Mouse (Mus musculus) adrenal gland (tissue): ENCODE measurements around the gene Dlg2.

Experiments used
- intact Hi-C: fragments of 180-260 bp; cut with DNase I; formaldehyde crosslinking; loops from one replicate; pipeline ENCODE4 v1.15.1; 2025

Dlg2 gene

DNA sequence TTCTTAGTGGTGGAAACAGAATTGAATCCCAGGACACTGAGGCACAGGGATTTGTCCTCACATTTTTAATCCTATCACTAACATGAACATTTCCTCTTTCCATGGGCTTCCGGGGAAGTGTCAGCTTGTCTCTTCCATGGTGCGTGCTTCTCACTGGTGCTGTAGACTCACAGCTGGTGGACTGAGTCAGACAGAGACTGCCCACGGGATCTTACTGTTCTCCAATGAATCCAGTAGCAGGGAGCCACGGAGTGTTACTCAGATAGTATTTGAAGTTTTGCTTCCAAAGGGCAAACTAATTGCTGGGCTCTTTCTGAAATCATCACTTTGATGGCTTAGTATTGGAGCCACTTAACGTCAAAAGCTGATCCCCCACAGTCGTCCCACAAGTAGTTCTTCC, 963.9 kb downstream of the Dlg2 start:
- intact Hi-C loops = no loop called here

DNA sequence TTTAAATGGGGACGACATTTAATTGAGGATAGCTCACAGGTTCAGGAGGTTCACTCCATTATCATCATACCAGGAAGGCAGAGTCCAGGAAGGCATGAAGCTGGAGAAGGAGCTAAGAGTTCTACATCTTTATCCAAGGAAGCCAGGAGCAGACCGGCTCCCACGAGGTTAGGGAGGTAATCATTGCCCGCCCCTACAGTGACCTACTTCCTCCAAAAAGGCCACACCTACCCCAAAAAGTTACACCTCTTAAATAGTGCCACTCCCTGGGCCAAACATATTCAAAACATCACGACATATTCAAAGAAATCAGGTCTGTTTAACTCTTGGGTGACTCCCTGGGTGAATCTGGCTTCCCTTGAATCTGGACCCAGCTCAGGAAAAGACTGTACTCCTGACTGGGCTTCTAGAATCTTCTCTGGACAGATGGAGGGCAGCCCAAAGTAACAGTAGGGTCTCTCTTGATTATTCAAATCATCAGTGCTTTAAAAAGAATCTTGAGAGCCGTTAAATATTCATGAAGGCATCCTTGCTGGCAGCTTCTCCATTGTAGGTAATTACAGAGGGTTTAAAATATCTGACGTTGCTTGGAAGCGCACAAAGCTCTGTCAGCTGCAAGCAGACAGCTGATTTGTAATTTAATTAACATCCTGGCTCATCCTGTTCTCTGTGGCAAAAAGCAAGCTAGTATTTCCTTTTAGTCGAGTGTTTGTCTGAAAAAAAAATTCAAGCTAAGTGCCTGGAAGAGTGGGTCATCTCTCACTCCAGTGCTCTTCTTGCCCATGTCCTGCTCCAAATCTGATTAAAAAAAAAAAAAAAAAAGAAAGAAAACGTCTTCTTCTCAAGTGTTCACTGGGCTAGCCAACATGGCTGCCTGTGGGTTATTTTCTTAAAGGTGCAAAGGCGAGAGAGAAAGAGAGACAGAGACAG, 966.2 kb downstream of the Dlg2 start:
- intact Hi-C loops = no loop called here

- intact Hi-C loops = no loop called here
These were observed 966.9 kb downstream of the Dlg2 start for GRCm38 (mm10) chr7:91443377-91443714.

DNA sequence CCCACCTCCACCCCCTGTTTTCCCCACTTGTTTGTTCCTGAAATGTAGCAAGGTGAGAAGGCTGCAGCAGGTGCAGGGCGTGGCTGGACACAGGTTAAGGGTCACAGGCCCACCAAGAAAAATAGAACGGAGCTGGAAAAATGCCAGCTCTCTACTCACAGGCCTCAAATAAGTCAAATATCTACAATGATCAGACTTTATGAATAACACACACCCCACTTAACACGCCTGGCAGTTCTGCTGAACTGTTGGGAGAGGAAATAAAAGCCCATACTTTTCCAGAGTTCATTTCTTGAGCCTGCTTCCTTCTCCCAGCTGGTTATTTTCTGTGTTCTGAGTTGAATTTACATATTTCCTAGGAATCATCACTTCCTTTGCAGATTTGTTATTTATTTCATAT, 967.4 kb downstream of the Dlg2 start:
- intact Hi-C loops = no loop called here

DNA sequence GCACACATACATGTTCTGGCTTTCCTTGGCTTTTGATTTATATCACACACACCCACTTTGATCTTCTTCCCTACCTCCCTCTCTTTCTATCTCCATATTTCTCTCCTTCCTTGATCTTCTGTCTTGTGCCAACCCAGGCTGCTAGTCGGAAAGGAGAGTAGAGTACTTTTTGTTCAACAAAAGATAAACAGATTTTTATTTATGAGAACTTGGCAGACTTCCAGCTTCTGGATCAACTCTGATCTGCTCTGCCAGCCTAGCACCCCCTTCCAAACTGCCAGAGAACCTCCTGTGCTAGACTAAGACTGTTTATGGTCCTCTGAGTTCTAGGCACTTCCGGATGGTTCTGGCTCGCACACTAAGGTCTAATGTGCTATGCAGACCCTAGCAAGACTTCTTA, 968.3 kb downstream of the Dlg2 start:
- intact Hi-C loops = no loop called here

DNA sequence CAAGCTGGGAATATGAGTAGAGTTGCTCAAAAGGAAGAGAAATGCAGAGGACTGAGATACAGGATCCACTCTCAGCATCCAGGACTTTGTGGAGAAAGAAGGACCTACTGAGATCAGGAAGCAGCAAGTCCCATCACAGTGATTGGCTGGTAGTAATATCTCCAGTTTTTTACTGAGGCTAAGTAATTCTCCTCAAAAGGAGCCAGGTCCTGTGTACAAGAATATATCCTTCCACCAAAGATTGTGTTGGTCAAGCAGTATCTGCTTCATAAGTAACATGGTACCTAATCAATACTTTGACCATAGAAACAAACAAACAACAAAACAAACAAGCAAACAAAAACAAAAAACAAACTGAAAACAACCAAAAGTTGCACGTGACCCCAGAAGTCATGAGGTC, 980.3 kb downstream of the Dlg2 start:
- intact Hi-C loops = loop anchor here (1.0 to 5.0 kb wide), 3 partner anchors 126 to 636 kb away; no protein-coding TSS in a partner anchor

DNA sequence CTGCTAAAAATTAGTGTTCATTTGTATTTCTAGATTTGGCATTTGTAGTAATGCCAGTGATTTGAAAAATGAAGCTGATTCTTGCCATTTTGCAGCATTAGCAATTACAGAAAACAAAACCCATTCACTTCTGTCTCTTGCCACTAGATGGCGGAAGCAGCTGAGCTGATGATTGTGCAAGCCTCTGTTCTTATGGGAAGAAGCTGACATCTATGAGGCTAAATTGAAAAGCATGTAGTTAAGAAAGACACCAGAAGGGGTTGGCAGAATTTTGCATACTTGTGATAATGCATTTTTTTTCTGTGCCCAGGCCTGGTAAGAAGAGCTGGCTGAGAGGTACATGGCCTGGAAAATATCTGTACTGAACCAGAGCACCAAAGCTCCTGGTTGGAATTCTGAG, 980.7 kb downstream of the Dlg2 start:
- intact Hi-C loops = loop anchor here (1.0 to 5.0 kb wide), 3 partner anchors 126 to 635 kb away; no protein-coding TSS in a partner anchor

GRCm38 (mm10) chr7:91461352-91461751, 984.9 kb downstream of the Dlg2 start:
- intact Hi-C loops = no loop called here

GRCm38 (mm10) chr7:91463256-91463655, 986.8 kb downstream of the Dlg2 start:
- intact Hi-C loops = no loop called here

DNA sequence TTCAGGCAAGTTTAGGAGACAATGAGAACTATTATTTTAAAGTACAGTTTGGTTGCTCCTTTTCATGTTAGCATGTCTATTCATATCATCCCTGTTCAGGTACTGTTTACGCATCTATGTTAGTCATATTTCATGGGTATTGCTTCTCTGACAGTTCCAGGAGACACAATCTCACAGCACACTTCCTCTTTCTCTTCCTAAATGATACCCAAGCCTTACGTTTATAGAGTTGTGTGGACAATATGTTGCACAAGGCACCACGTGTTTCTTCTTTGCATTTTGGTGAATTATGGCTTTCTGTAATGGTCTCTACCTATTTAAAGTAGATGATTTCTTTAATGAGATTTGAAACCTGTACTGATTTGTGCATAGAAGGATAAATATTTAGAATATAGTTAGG, 990.6 kb downstream of the Dlg2 start:
- intact Hi-C loops = no loop called here

DNA sequence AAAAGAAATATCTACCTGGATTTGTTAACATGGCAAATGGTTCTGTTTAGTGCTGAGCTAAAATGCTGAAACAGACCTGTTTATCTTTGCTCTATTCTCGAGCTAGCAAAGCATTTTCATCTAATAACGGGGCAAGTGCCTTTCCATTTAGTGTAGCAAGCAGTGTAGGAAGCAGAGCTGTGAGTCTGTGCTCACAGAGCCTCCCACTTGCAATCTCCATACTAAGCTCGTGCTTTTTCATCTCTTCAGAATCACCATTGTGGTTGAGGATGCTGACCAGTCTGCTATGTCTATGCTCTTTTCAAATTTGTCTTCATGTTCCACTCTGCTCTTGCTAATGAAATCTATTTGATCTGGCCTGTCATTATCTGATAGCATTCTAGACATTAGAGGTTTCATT, 1002.7 kb downstream of the Dlg2 start:
- intact Hi-C loops = no loop called here

GRCm38 (mm10) chr7:91481574-91482197, 1005.2 kb downstream of the Dlg2 start:
- intact Hi-C loops = no loop called here

- intact Hi-C loops = no loop called here
These were observed 1016.8 kb downstream of the Dlg2 start for GRCm38 (mm10) chr7:91493234-91493633.

GRCm38 (mm10) chr7:91495526-91495925, 1019.1 kb downstream of the Dlg2 start:
- intact Hi-C loops = no loop called here

DNA sequence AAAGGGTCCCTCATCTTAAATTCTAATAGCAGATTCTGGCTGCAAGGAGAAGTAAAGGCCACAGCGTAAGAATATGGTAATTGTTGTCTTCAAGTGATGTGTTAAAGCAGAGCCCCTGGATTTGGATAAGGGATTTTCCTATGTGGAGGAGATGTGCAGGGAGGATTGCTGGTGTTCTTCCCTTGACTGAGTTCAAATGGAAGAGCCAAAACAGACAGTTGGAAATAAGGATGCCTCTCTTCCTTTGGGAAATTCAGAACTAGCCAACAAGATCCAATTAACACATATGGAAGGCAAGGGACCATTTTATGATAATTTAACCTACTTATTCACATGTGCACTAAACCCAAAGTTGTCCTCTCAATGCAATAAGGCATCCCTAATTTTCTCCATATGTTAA, 1034.6 kb downstream of the Dlg2 start:
- intact Hi-C loops = no loop called here

GRCm38 (mm10) chr7:91514445-91514844, 1038.0 kb downstream of the Dlg2 start:
- intact Hi-C loops = no loop called here

DNA sequence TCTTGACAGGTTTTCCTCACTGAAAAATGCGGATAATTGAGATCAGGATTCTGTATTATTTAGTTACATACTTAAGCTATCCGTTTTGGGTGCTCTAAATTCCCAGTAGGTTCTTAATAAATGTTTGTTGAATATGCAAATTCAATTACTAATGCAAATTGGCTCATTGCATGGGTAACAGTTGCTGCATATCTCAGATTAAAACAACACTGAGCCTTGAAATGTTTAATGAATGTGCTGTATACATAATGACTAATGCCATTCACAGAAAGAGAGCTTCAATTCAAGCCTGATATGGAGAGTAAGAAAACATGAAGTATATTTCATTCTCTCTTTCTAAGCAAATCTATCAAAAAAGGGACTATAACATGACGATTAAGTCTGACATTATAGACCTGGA, 1039.8 kb downstream of the Dlg2 start:
- intact Hi-C loops = no loop called here

- intact Hi-C loops = no loop called here
These were observed 1049.4 kb downstream of the Dlg2 start for GRCm38 (mm10) chr7:91525859-91526258.

DNA sequence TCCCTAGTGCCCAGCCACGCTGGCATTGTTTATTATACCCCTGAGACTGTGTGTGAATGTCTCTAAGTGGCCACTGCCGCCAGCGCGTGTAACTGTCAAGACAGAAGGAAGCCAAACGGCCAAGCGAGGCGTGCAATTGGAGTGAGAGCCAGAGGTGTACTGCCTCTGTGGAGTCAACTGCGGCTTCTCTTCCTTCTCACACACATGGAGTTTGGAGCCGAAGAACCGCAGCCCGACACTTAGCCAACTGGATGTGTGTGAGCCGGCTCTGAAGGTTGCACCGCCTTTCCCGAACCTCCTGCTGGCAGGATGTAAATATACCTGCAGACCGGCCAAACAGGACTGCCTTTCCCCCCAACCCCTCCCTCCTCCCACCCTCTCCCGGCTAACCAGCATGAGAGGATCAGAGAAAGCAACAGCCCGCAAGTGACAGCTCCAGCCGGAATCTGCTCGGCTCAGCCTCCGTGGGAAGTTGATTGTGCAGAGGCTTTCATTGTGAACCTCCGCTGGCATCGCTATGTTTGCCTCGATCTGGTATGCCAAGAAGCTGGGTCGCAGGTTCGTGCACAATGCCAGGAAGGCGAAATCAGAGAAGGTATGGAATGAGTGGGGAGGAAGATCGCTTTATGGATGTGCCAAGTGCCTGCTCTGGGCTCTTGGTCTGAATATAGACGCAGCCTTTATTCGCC, 1066.3 kb downstream of the Dlg2 start:
- intact Hi-C loops = no loop called here

- intact Hi-C loops = no loop called here
These were observed 1066.8 kb downstream of the Dlg2 start for GRCm38 (mm10) chr7:91543286-91543650.

DNA sequence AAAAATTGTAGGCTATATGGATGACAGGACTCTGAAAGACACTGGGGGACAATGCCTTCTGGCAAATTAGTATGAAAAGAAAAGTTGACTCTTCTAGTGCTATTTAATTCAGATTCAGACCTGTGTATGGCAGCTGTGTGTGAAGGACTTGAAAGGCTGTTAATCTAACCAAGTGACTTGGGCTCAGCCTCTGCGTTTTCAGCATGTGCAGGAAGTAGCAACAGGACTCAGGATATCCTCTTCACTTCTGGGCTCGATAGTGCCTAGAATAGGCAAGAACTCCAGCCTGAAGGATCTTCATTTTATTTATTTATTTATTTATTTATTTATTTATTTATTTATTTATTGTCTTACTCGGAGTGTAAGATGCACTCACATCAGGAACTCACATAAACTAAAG, 1068.1 kb downstream of the Dlg2 start:
- intact Hi-C loops = no loop called here

GRCm38 (mm10) chr7:91548796-91549195, 1072.3 kb downstream of the Dlg2 start:
- intact Hi-C loops = no loop called here
